Mouse (Mus musculus) C2C12 (cell line): Measurements from ENCODE around the gene 3110082I17Rik. TPM values are rescaled to one million over a fixed set of nuclear protein-coding genes. Genes with fewer than 3 reads are reported as not detected.

Source experiments
- H3K27me3 ChIP-seq: one replicate; pipeline ENCODE4 v1.6.1; 2011; ENCODE audit not compliant: control insufficient read depth, insufficient read depth, insufficient read length
- H3K36me3 ChIP-seq: one replicate; pipeline ENCODE4 v1.6.1; 2011; ENCODE audit not compliant: control insufficient read depth, insufficient read depth
- H3K4me3 ChIP-seq: one replicate; pipeline ENCODE4 v1.5.1; 2011; ENCODE audit warnings: mild to moderate bottlenecking, control low read depth; ENCODE audit not compliant: poor library complexity, insufficient read depth, severe bottlenecking
- H3K79me2 ChIP-seq: one replicate; pipeline ENCODE4 v1.6.1; 2011; ENCODE audit not compliant: control insufficient read depth, insufficient read depth
- H3K79me3 ChIP-seq: one replicate; pipeline ENCODE4 v1.6.1; 2011; ENCODE audit warnings: low read depth, control low read depth
- H3ac ChIP-seq: one replicate; pipeline ENCODE3; 2011; ENCODE audit warnings: low read depth; ENCODE audit not compliant: control insufficient read depth, insufficient read length
- CEBPB ChIP-seq: IDR thresholded peaks from one replicate; pipeline ENCODE4 v1.6.1; 2011; ENCODE audit warnings: low read depth, mild to moderate bottlenecking, control low read depth, moderate library complexity
- CTCF ChIP-seq: IDR thresholded peaks from one replicate; pipeline ENCODE4 v1.5.1; 2011; ENCODE audit not compliant: control insufficient read depth, insufficient read depth, insufficient read length
- FOSL1 ChIP-seq: IDR thresholded peaks from one replicate; pipeline ENCODE4 v1.8.0; 2011; ENCODE audit warnings: mild to moderate bottlenecking, low read length; ENCODE audit not compliant: poor library complexity, insufficient read depth, severe bottlenecking
- MAX ChIP-seq: IDR thresholded peaks from one replicate; pipeline ENCODE4 v1.6.1; 2011; ENCODE audit warnings: mild to moderate bottlenecking, control low read depth
- MYOD1 ChIP-seq: IDR thresholded peaks from one replicate; pipeline ENCODE4 v1.6.1; 2011; ENCODE audit warnings: low read depth; ENCODE audit not compliant: control insufficient read depth, insufficient read length
- MYOG ChIP-seq: IDR thresholded peaks from one replicate; pipeline ENCODE4 v1.6.1; 2011; ENCODE audit not compliant: control insufficient read depth, insufficient read length; ENCODE audit errors: extremely low read depth
- USF1 ChIP-seq: IDR thresholded peaks from one replicate; pipeline ENCODE4 v1.6.1; 2011; ENCODE audit warnings: low read depth, mild to moderate bottlenecking, control low read depth, moderate library complexity
- polyA plus RNA-seq: library from polyadenylated mRNA; unstranded; fragments of >200 nt; fragmentation: generic; extraction: Trizol; gene quantifications from one replicate; pipeline ENCODE4 v1.2.1, GENCODE M21; 2012; ENCODE audit warnings: missing spikeins

3110082I17Rik gene
- polyA plus RNA-seq, 1 experiment: 31.4 TPM

GRCm38 (mm10) chr5:139330766-139331165 is 129.6 kb downstream of the 3110082I17Rik start:
- Histone ChIP-seq H3K4me3 (no peak overlapping the region), H3K36me3 (no peaks in the 10 kb centered on the region), H3ac (no peak overlapping the region), H3K79me2 (no peaks in the 10 kb centered on the region), H3K27me3 (peaks cover 13% of the 10 kb centered on the region), H3K79me3 (no peaks in the 10 kb centered on the region)
- TF ChIP-seq FOSL1 (no peak), CEBPB (no peak), MAX (no peak), USF1 (no peak), CTCF (no peak), MYOG (no peak), MYOD1 (no peak)

GRCm38 (mm10) chr5:139327634-139328020 is 132.7 kb downstream of the 3110082I17Rik start:
- no peak overlapping the region for H3K4me3 ChIP-seq
- H3ac ChIP-seq: no peak overlapping the region
- no peaks in the 10 kb centered on the region for H3K79me3 ChIP-seq
- H3K79me2 ChIP-seq: no peaks in the 10 kb centered on the region
- TF ChIP-seq CEBPB: no peak
- TF ChIP-seq MYOG: no peak
- TF ChIP-seq MYOD1: no peak
- no peak for TF ChIP-seq CTCF
- TF ChIP-seq USF1: no peak
- TF ChIP-seq MAX: no peak
- TF ChIP-seq FOSL1: no peak
- no peaks in the 10 kb centered on the region for H3K36me3 ChIP-seq
- peaks cover 43% of the 10 kb centered on the region for H3K27me3 ChIP-seq

- no peaks in the 10 kb centered on the region for H3K79me2 ChIP-seq
- TF ChIP-seq MYOD1 (no peak), MAX (no peak), FOSL1 (no peak), CEBPB (no peak)
- no peak overlapping the region for H3ac ChIP-seq
- H3K36me3 ChIP-seq: no peaks in the 10 kb centered on the region
- H3K4me3 ChIP-seq: no peak overlapping the region
- peaks cover 48% of the 10 kb centered on the region for H3K27me3 ChIP-seq
- no peaks in the 10 kb centered on the region for H3K79me3 ChIP-seq
Observed at GRCm38 (mm10) chr5:139326986-139327633, 133.2 kb downstream of the 3110082I17Rik start.

- TF ChIP-seq USF1 (no peak), CEBPB (no peak), MAX (no peak), MYOD1 (no peak), CTCF (no peak), MYOG (no peak), FOSL1 (no peak)
- Histone ChIP-seq H3K36me3 (no peaks in the 10 kb centered on the region), H3K27me3 (peaks cover 49% of the 10 kb centered on the region), H3ac (no peak overlapping the region), H3K79me2 (no peaks in the 10 kb centered on the region), H3K4me3 (no peak overlapping the region), H3K79me3 (no peaks in the 10 kb centered on the region)
Observed at GRCm38 (mm10) chr5:139326111-139326696, 134.1 kb downstream of the 3110082I17Rik start.

GRCm38 (mm10) chr5:139325395-139325966 is 134.8 kb downstream of the 3110082I17Rik start, which contains the start of gene Adap1:
TSS of gene Adap1 (minus strand) at chr5:139325622.
- Histone ChIP-seq H3K79me2 (no peaks in the 10 kb centered on the region), H3K4me3 (no peak within 1 kb of the TSS), H3K27me3 (peaks cover 54% of the 10 kb centered on the region), H3ac (peak within 1 kb of the TSS; percentile 1), H3K36me3 (no peaks in the 10 kb centered on the region), H3K79me3 (no peaks in the 10 kb centered on the region)
- TF ChIP-seq MAX (no peak), CTCF (peak; percentile 83)

- H3K27me3 ChIP-seq: peaks cover 60% of the 10 kb centered on the region
- no peaks in the 10 kb centered on the region for H3K36me3 ChIP-seq
- no peak overlapping the region for H3K4me3 ChIP-seq
- no peaks in the 10 kb centered on the region for H3K79me3 ChIP-seq
- TF ChIP-seq FOSL1 (no peak), USF1 (no peak)
- H3ac ChIP-seq: peak overlapping the region; percentile 1
- H3K79me2 ChIP-seq: no peaks in the 10 kb centered on the region
Observed at GRCm38 (mm10) chr5:139324691-139325394, 135.5 kb downstream of the 3110082I17Rik start.
